Mouse (Mus musculus) forebrain, embryonic 16.5 days (tissue): ENCODE results near the gene Hipk2. TPM values are rescaled to one million over a fixed set of nuclear protein-coding genes. Genes with fewer than 3 reads are reported as not detected.
A peak's percentile ranks its signal among the peaks of the same experiment; 100 is the strongest.

ENCODE experiments used
- ATAC-seq: fragments of 200-750 bp; cut with Nextera tagmentation; 2 replicates; pipeline ENCODE4 v1.8.0; 2017; ENCODE audit warnings: mild to moderate bottlenecking, moderate library complexity
- H3K27ac ChIP-seq: fragments of 300-500 bp; sonication (generic); 2 replicates; pipeline ENCODE4 v1.5.1; 2014; ENCODE audit warnings: low read length, control low read depth
- H3K27me3 ChIP-seq: fragments of 300-500 bp; sonication (generic); replicated peaks from 2 replicates; pipeline ENCODE4 v1.6.1; 2014; ENCODE audit warnings: low read length; ENCODE audit not compliant: control insufficient read depth, insufficient read depth
- H3K36me3 ChIP-seq: fragments of 300-500 bp; sonication (generic); 2 replicates; pipeline ENCODE4 v1.6.1; 2014; ENCODE audit not compliant: control insufficient read depth, insufficient read depth
- H3K4me1 ChIP-seq: fragments of 300-500 bp; sonication (generic); replicated peaks from 2 replicates; pipeline ENCODE4 v1.6.1; 2014; ENCODE audit warnings: low read length; ENCODE audit not compliant: control insufficient read depth, insufficient read depth
- H3K4me2 ChIP-seq: fragments of 300-500 bp; sonication (generic); 2 replicates; pipeline ENCODE4 v1.6.1; 2014; ENCODE audit warnings: mild to moderate bottlenecking, low read length, control low read depth
- H3K4me3 ChIP-seq: fragments of 300-500 bp; sonication (generic); replicated peaks from 2 replicates; pipeline ENCODE4 v1.5.1; 2014; ENCODE audit warnings: mild to moderate bottlenecking, low read length, control low read depth
- H3K9ac ChIP-seq: fragments of 300-500 bp; sonication (generic); replicated peaks from 2 replicates; pipeline ENCODE4 v1.6.1; 2014; ENCODE audit warnings: low read depth, low read length, control low read depth
- H3K9me3 ChIP-seq: fragments of 300-500 bp; sonication (generic); 2 replicates; pipeline ENCODE4 v1.6.1; 2016; ENCODE audit warnings: low read length; ENCODE audit not compliant: control insufficient read depth
- WGBS: fragments of 180-500 bp; shearing (Covaris S2); extraction: QIAGEN DNeasy Blood & Tissue Kit; methylation state at CpG from one replicate; pipeline ENCODE4 v1.1.7; 2014; 5-methylcytosine and 5-hydroxymethylcytosine counted together
- polyA plus RNA-seq: library from polyadenylated mRNA; unstranded; fragments of >200 nt; fragmentation: Nextera tagmentation; extraction: Ambion mirVana; gene quantifications from 2 replicates; pipeline ENCODE4 v1.2.1, GENCODE M21; 2015

The Hipk2 gene
- polyA plus RNA-seq: 26.9 and 29.2 TPM in 2 replicates

- WGBS: 0% methylated on average over 64 of the region's 108 CpGs
- Histone ChIP-seq H3K27me3 (no peaks in the 10 kb centered on the region), H3K27ac (peak within 1 kb of the TSS; percentile 89), H3K9ac (peak within 1 kb of the TSS; percentile 95), H3K36me3 (no peaks in the 10 kb centered on the region), H3K4me1 (peaks cover 26% of the 10 kb centered on the region), H3K4me3 (peak within 1 kb of the TSS; percentile 67), H3K4me2 (peak within 1 kb of the TSS; percentile 70), H3K9me3 (no peaks in the 10 kb centered on the region)
- ATAC-seq: peak; percentile 89
Observed at GRCm38 (mm10) chr6:38876071-38876911, at the start of gene Hipk2. Hipk2 (minus strand) TSS chr6:38876165.

GRCm38 (mm10) chr6:38925719-38926118 is 49.8 kb upstream of the Hipk2 start:
- Histone ChIP-seq H3K27ac (no peak overlapping the region), H3K4me2 (peak overlapping the region; percentile 24), H3K36me3 (no peaks in the 10 kb centered on the region), H3K9me3 (no peaks in the 10 kb centered on the region), H3K9ac (no peak overlapping the region), H3K4me3 (no peak overlapping the region), H3K4me1 (peaks cover 7% of the 10 kb centered on the region), H3K27me3 (no peaks in the 10 kb centered on the region)
- 54% methylated on average over 7 of the region's 7 CpGs for WGBS
- no peak for ATAC-seq

GRCm38 (mm10) chr6:38923870-38924817 is 48.2 kb upstream of the Hipk2 start:
- no peaks in the 10 kb centered on the region for H3K9me3 ChIP-seq
- ATAC-seq: no peak
- no peak overlapping the region for H3K4me2 ChIP-seq
- no peak overlapping the region for H3K4me3 ChIP-seq
- H3K36me3 ChIP-seq: no peaks in the 10 kb centered on the region
- H3K27ac ChIP-seq: no peak overlapping the region
- H3K4me1 ChIP-seq: peaks cover 7% of the 10 kb centered on the region
- H3K27me3 ChIP-seq: no peaks in the 10 kb centered on the region
- no peak overlapping the region for H3K9ac ChIP-seq
- 94% methylated on average over 18 of the region's 18 CpGs for WGBS

DNA sequence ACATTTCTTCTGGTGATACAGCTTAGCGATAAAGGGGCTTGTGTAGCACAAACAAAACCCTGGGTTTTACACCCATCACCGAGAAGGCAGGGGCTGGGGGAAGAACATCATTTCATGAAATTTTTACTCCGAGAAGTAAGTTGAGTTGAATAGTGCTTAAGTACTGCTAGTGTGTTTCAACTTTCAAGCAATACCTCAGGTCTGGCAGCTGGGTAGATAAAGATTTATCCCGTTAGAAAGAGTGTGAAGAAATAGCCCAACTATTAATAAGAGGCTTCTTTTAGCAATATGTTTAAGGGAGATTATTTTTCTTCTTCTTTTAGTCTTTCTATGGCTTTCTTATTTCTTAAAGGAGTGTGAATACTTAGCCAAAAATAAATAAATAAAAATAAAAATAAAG is 47.5 kb upstream of the Hipk2 start:
- no peak overlapping the region for H3K4me3 ChIP-seq
- no peak overlapping the region for H3K9ac ChIP-seq
- H3K4me2 ChIP-seq: no peak overlapping the region
- 89% methylated on average over 4 of the region's 4 CpGs for WGBS
- no peaks in the 10 kb centered on the region for H3K9me3 ChIP-seq
- H3K36me3 ChIP-seq: no peaks in the 10 kb centered on the region
- no peak for ATAC-seq
- no peaks in the 10 kb centered on the region for H3K27me3 ChIP-seq
- H3K4me1 ChIP-seq: peaks cover 7% of the 10 kb centered on the region
- no peak overlapping the region for H3K27ac ChIP-seq

- 0 out of 2 replicates have a peak, but pooled peaks have one; percentile 33 for ATAC-seq
Observed at GRCm38 (mm10) chr6:38922517-38922916, 46.6 kb upstream of the Hipk2 start.

GRCm38 (mm10) chr6:38921810-38922116 is 45.8 kb upstream of the Hipk2 start:
- 92% methylated on average over 8 of the region's 8 CpGs for WGBS
- Histone ChIP-seq H3K9ac (no peak overlapping the region), H3K36me3 (no peaks in the 10 kb centered on the region), H3K27me3 (no peaks in the 10 kb centered on the region), H3K4me2 (no peak overlapping the region), H3K4me3 (no peak overlapping the region), H3K4me1 (peaks cover 7% of the 10 kb centered on the region), H3K27ac (no peak overlapping the region), H3K9me3 (no peaks in the 10 kb centered on the region)
- ATAC-seq: no peak

More at GRCm38 (mm10) chr6:38922517-38922916, 46.6 kb upstream of the Hipk2 start:
- Histone ChIP-seq H3K27me3 (no peaks in the 10 kb centered on the region), H3K9ac (no peak overlapping the region), H3K4me1 (peaks cover 7% of the 10 kb centered on the region), H3K27ac (no peak overlapping the region), H3K4me2 (no peak overlapping the region), H3K4me3 (no peak overlapping the region), H3K9me3 (no peaks in the 10 kb centered on the region), H3K36me3 (no peaks in the 10 kb centered on the region)
- WGBS: 12% methylated on average over 2 of the region's 2 CpGs

GRCm38 (mm10) chr6:38921095-38921809 is 45.3 kb upstream of the Hipk2 start:
- H3K27ac ChIP-seq: no peak overlapping the region
- no peak overlapping the region for H3K9ac ChIP-seq
- no peaks in the 10 kb centered on the region for H3K27me3 ChIP-seq
- H3K4me1 ChIP-seq: peaks cover 7% of the 10 kb centered on the region
- 84% methylated on average over 17 of the region's 17 CpGs for WGBS
- H3K4me3 ChIP-seq: no peak overlapping the region
- H3K4me2 ChIP-seq: no peak overlapping the region
- H3K36me3 ChIP-seq: no peaks in the 10 kb centered on the region
- no peaks in the 10 kb centered on the region for H3K9me3 ChIP-seq
- no peak for ATAC-seq

DNA sequence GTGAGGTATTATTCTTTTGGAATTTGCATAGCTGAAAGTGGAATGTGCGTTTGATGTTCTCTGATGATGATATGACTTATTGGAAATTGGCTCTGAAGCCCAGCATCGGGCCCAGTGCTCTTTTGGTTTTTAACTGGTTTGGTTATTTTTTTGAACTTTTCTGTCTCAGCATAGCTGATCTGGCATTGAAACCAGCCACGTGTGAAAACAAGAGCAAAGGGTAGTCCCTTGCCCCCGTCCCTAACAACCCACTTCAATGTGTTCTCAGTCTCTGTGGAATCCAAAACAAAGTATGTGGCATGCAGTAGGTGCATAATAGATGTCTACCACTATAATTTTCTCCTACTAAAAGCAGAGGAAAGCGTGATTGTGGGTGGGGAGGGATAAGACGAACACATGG is 44.2 kb upstream of the Hipk2 start:
- WGBS: 75% methylated on average over 6 of the region's 6 CpGs

More for the DNA sequence above, 44.2 kb upstream of the Hipk2 start:
- no peak overlapping the region for H3K4me3 ChIP-seq
- no peaks in the 10 kb centered on the region for H3K9me3 ChIP-seq
- H3K27ac ChIP-seq: no peak overlapping the region
- H3K4me1 ChIP-seq: peaks cover 7% of the 10 kb centered on the region
- H3K4me2 ChIP-seq: no peak overlapping the region
- no peak for ATAC-seq
- no peaks in the 10 kb centered on the region for H3K36me3 ChIP-seq
- H3K9ac ChIP-seq: no peak overlapping the region
- H3K27me3 ChIP-seq: no peaks in the 10 kb centered on the region
